Mouse (Mus musculus) urinary bladder, postnatal 4 days (tissue): ENCODE results near the gene Eya2.
"Not testable (repeated sequence)": the region's sequence is repeated elsewhere in the genome, so short reads cannot be mapped to it uniquely, and the experiment has no call there.

Experiments used
- DNase-seq, 2 experiments: peaks; one replicate each; pipeline ENCODE4 v3.0.0; 2021 to 2022; ENCODE audit warnings: low spot score in 2 of 2

Eya2 gene

DNA sequence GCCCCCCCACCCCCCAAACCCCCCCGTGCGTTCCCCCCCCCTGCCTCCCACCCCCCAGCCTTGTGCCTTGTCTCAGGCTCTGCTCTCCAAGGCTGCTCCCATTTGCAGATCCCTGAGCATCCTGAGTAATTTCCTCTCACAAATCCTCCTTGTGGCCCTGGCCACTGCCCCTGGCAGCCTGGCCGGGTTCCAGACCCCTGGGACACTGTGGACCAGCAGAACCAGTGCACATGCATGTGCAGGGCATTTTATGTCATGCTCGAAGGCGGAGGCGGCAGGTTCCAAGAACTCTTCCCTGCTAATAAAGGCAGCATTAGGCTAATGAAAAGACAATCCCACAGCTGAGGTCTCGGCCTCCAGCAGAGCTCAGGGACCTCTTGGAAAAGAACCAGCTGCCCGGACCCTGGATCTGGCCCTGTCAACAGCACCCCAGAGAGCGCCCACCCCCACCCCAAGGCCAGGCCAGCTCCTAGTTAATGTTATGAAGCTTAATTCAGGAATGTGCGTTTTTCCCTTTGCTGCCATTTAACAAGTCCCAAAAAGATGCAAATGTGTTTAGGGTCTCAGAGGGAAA lies 174.6 kb downstream of the Eya2 start:
- no peak for DNase-seq

GRCm38 (mm10) chr2:165778927-165779326 lies 184.1 kb downstream of the Eya2 start:
- peak; percentile 51 to 72 for DNase-seq

- DNase-seq: peak; percentile 65 to 85
Measured at GRCm38 (mm10) chr2:165782324-165782723, 187.5 kb downstream of the Eya2 start.

DNA sequence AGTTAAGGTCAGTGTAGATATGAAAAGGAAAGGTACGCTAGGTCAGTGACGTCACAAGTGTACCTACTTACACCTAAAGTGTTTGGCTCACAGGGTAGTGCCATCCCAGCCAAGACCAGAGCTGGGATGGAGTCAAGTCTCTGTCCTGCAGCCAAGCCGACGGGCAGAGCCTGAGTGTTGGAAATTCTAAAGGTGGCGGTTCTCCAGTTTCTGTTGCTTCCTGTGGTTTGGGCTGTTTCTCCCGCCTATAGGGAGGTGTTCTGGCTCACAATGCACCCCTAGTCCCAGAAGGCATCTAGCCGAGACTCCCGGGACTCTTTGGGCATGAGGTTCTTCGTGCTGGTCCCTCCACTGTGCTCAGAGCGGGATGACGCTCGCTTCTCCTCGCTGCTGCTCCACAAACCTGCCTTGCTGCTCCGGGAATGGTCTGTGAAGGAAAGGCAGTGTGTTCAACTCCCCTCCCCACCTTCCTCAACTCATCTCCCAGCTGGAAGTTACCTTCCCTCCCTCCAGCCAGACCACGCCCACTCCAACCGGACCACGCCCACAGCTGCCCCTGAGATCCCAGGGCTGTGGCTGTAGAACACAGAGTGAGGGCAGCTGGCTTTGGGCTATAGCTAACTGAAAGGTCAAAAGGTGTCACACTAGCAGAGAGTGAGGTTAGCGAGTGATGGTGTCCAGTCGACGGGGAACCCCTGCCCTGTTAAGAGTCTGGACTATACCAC lies 190.6 kb downstream of the Eya2 start:
- DNase-seq: no peak

GRCm38 (mm10) chr2:165786467-165786866 lies 191.6 kb downstream of the Eya2 start:
- no peak for DNase-seq

GRCm38 (mm10) chr2:165788005-165788404 lies 193.2 kb downstream of the Eya2 start:
- peak; percentile 48 to 80 for DNase-seq

DNA sequence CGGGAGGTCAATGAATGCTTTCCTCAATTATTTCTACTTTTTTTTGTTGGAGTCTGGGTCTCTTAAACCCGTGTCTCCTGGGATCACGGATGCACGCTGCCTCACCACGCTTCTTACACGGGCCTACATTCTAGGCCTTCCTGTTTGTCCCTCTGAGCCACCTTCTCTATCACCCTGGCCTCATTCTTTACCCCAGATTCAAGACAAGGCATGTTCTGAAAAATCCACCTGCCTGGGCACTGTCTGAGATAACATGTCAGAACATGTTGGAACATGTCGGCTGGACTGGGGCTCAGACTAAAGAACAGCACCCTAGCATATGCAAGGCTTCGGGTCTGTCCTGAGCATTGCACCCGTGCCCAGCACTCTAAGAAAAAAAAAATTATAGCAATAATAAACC lies 194.0 kb downstream of the Eya2 start:
- no peak for DNase-seq

DNA sequence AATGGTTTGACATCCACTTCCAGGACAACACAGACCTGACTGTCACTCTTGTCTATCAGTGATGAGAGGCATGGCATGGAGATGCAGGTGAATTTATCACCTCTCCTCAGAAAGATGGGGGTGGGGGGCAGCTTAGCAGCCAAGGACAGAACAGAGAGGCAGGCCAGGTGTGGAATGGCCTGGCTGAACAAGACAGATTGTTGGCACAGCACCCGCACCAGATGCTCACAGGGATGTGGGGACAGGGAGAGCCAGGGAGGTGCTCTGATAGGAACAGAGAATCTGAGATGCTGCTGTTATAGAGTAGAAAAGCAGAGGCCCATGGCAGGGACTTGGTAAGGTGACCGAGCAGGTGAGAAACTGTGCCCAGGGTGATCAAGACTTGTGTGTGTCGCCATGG lies 194.8 kb downstream of the Eya2 start:
- DNase-seq: no peak

DNA sequence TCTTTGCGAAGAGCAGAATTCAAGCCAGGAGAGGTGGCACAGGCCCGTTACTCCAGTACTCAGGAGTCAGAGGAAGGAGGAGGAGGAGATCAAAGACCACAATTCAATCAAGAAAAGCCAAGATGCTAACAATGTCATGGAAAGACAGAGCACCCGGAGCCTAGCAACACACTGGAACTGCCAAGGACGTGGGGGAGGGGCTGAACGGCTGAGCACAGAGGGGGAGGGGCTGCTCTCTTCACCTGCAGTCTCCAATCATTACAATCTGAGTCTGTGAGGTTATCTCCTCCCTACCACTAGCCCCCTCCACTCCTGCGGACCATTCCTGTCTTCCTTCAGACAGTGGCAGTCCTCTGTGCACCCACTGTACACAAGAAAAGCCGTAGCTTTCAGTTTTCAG lies 196.2 kb downstream of the Eya2 start:
- DNase-seq: no peak

- no peak for DNase-seq
Measured at GRCm38 (mm10) chr2:165791657-165792056, 196.8 kb downstream of the Eya2 start.

- DNase-seq: no peak
Measured at GRCm38 (mm10) chr2:165792431-165793282, 197.8 kb downstream of the Eya2 start.

DNA sequence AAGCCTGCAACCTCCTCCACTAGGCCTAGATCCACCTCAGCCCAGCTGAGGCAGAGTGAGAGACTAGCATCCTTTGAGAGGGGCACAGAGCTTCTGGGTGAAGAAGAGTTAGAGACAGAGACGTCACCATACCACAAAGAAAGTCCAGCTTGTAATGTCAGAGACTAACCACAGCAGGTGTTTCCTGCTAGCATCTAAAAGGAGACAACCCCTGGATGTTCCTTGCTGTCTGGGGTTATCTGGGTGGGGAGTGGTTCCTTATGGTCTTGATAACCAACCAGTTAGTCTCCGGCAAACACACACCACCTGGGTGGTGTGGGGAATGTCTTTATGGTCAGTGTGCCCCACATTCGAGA lies 198.4 kb downstream of the Eya2 start:
- no peak for DNase-seq

GRCm38 (mm10) chr2:165797876-165798275 lies 203.0 kb downstream of the Eya2 start:
- no peak for DNase-seq

DNA sequence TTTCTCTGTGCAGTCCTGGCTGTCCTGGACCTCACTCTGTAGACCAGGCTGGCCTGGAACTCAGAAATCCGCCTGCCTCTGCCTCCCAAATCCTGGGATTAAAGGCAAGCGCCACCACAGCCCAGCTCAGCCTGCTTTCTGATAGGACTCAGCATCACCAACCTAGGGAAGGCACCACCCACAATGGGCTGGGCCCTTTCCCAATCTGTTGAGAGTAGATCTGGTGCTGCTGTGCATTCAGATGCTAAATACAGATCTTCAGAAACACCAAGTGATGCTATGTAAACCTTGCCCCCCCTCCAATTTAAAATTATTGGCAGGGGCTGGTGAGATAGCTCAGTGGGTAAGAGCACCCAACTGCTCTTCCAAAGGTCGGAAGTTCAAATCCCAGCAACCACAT lies 205.3 kb downstream of the Eya2 start:
- DNase-seq: not testable (repeated sequence)

DNA sequence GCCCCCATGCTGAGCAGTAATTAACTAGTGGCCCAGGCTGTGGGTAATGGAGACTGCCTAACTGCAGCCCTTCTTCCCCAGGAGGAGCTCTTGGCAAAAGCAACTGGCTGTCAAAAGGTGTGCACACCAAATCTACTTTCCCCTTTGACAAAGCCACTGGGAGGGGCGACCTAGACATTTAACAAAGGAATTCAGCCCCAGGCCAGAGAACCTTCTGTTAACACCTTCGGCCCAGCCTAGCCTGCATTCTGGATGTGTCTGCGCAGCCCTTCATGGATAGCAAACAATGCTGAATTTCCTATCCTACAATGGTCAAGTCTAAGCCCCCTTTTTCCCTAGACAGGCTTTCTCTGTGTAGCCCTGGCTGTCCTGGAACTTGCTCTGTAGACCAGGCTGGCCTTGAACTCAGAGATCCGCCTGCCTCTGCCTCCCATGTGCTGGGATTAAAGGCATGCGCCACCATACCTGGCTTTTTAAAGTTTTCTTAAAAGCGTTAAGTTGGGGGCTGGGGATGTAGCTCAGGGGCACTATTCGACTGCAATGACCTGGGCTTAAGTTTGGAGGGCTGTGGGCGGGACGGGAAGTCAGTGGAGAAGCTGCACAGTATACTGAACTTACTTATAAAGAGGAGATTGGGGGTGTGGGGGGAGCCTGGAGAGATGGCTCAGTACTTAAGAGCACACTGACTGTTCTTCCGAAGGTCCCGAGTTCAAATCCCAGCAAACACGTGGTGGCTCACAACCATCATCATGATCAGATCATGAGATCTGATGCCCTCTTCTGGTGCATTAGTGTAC lies 213.5 kb downstream of the Eya2 start:
- DNase-seq: no peak

- no peak for DNase-seq
Measured at GRCm38 (mm10) chr2:165809091-165809490, 214.3 kb downstream of the Eya2 start.

DNA sequence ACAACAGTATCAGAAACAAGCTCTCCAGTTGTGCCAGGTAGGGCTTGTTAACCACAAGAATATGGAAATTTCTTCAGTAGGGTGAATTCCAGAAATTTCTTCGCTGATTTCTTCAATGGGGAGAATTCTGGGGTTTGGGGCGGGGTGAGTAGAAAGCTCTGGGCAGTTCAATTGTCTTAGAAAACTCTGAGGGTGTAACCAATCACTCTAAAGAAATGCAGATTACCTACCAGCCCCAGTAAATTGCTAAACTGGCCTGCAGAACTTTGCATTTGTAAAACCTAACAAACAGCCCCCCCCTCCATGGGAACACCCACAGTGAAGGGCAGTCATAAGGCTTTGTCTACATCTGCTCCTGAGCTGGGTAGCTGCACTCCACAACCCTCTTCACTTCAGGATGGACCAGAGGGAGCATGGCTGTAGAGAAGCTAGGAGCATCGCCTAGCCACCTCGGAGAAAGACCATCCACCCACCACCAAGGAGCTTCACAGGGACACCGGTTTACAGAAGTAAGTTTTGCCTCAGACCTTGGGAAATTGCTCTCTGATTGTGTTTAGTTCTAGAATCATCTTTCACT lies 215.2 kb downstream of the Eya2 start:
- no peak for DNase-seq

DNA sequence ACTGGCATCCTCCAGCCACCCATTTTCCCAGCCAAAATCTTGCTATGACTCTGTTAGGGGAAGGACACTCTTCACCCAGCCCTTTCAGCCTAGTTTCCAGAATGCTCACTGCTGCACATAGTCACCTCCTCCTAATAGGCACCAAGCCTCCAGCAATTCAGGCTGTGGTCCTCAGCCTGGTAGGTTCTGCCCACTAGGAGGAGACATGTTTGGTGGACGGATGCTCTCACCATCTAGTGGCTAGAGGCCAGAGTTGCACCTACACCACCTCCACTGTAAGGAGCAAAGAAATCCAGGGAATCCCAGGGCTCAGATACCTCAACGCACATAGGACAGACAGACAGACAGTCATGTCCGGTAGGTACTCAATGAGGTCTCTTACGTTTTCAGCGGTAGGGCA lies 216.7 kb downstream of the Eya2 start:
- peak in 1 of 2 experiments; percentile 50 for DNase-seq

DNA sequence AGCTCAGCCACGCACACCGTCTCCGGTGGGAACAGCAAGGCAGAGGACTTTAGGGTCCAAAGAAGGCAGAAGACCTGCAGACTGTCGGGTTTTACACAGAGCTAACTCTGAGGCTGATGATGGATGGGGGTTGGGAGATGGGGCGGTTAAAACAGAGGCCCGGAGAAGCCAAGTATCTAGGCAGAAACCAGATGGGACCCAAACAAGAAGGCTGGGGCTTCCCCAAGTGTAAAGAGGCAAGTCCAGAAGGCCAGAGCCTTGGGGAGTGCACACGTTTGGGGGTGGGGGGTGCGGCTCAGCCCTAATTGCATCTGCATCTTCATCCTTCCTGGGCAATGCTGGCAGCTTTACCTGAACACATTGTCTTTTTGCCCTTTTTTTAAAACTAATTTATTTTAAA lies 218.1 kb downstream of the Eya2 start:
- no peak for DNase-seq

DNA sequence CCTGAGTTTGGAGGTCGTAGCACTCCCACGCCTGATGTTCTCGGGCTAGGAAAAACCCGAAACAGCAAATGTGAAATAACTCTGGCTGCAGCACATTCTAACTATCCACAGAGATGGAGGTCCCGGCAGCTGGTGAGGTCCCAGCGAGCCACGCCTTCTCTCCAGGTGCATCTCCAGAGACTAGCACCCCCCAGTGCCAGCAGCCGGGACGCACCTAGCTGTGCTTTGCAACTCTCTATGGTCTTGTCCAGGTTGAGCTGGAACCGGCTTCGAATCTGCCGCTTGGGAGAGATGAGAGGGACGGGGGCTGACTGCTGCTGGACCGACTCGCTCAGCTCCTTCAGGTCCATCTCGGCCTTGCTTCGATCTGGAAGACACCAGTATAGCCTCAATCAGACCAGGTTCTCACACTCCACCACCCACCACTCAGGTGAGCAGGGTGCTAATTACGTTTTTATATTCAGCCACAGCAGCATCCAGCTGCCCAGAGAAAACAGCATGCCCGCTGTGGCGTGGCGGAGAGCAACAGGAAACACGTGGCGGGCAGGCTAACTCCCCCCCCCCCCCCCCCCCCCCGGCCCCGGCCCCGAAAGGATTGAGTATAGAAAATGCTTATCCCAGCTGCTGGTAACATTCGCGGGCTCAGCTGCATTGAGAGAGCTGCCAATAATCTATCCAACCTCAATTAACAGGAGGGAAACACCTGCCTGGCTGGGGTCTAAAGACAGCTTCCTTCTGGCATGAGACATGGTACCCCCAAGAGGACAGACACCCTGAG lies 220.5 kb downstream of the Eya2 start:
- no peak for DNase-seq

DNA sequence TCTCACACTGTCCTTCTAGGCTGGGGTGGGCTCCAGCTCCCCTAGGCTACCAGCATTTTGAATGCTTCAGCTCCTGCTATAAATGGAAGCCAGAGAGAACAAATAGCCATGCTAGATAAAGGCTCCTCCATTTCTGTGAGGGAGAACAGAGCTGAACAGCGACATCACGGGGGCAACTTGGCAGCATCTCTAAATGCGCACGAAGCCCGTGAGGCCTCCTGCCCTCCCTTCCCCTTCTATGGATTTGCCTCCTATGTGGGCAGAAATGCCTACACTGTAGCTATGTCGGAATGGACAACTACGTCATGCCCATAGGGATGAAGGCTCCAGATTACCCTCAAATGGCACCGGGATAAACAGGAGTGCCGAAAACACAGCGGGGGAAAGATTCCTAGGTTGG lies 222.6 kb downstream of the Eya2 start:
- DNase-seq: no peak
